Mouse (Mus musculus): Measurements from ENCODE around the gene Afg1l.

DNA sequence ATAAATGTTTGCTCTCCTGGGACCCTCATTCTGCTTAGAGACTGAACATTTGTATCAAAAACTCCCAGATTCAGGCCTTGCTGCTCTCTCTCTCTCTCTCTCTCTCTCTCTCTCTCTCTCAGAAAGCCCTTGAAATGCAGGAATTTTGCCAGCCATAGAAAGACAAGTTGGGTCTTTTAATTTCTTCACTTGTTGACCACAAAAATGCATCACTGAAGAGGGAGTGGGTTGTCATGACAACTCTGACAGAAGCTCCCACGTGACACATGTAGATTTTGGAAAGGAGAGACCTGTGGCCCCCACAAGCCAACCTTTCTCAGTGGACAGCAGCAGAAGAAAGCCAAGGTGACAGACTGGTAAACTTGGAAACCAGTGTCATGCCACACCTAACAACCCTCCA lies 190.7 kb downstream of the Afg1l start:
- TF ChIP-seq CTCF (IDR thresholded peaks at IDR 0.05; ENCODE audit: insufficient read depth, low read depth, low read length) (no peak), POLR2A (IDR thresholded peaks at IDR 0.05; ENCODE audit: insufficient read depth, low read depth, low read length) (no peak)

Data from olfactory bulb, adult 2 months (tissue).